Comparison of ENCODE assay signal across 24 mouse cellular contexts in the genomic region with DNA sequence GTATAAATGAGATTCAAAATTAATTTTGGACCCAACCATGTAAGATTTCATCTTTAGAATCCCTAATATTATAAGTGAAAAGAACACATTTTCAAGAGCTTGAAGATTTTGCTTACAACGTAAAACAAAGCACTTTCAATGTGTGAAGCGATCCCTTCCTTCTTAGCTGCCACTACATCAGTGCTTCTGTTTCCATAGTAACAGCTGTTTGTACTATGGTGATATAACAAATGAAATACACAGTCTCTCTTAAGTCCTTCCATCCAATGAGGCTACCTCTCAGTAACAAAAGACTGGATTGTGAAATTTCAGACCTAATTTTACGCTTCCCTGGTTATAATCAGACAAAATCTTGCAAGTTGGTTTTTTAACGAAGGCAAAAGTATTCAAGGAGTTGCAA.
DNase-seq lines count a peak whose midpoint lies in the region; ATAC-seq and TF ChIP-seq lines count a peak whose summit lies in the region.
"Had no signal": no experiment of that assay in that cellular context is flagged by ENCODE, and none has a peak within 500 bp of the region (broad histone marks: within the 10 kb centered on the region; RNA-seq: fewer than 3 reads in every experiment).

No protein-coding gene starts in this region.

- WGBS in lung, embryonic 14.5 days = 58% methylated on average over 4 of the region's 4 CpGs
- WGBS in midbrain, embryonic 15.5 days = 28% methylated on average over 4 of the region's 4 CpGs

- H3K4me3 ChIP-seq in lung, embryonic 14.5 days (ENCODE audit: low read depth, low read length) = no peak overlapping the region
- no peak overlapping the region for H3K4me3 ChIP-seq in midbrain, embryonic 15.5 days
- H3K4me3 ChIP-seq: embryonic facial prominence, embryonic 12.5 days; erythroblast, embryonic 14.5 days; heart, embryonic 15.5 days; limb, embryonic 12.5 days; myocyte; stomach, embryonic 15.5 days had no signal

- TF ChIP-seq POLR2A in brain, embryonic 14.5 days (IDR thresholded peaks at IDR 0.05; ENCODE audit: borderline replicate concordance, extremely low read depth, insufficient read depth, insufficient read length, poor library complexity, severe bottlenecking) = no peak

- no peak for TF ChIP-seq CTCF in lung, embryonic 14.5 days (IDR thresholded peaks at IDR 0.05; ENCODE audit: low read depth)
- TF ChIP-seq CTCF in brain, embryonic 14.5 days (IDR thresholded peaks at IDR 0.05; ENCODE audit: borderline replicate concordance, extremely low read depth, insufficient read depth, insufficient read length) = no peak

- DNase-seq in frontal cortex, postnatal 36 days (ENCODE audit: low spot score in 2 of 2) = no peak
- DNase-seq in lung, embryonic 14.5 days = peak; percentile 27
- no peak for DNase-seq in lung, postnatal 25 days (ENCODE audit: low spot score)
- peak; percentile 78 for DNase-seq in brain, embryonic 14.5 days (ENCODE audit: low read depth)
- no peak for DNase-seq in adipocyte (ENCODE audit: low spot score)
- DNase-seq: adrenal gland, postnatal 10 days; cerebellum, adult 18-20 months; cerebellum, postnatal 36 days; gastrocnemius, postnatal 36 days; heart, postnatal 4 days; lung, postnatal 10 days; thymus, adult 2 months had no signal

- ATAC-seq in frontal cortex, adult (ENCODE audit: low TSS enrichment) = 0 out of 2 replicates have a peak, but pooled peaks have one; percentile 59
- no peak for ATAC-seq in lung, embryonic 14.5 days (ENCODE audit: insufficient read depth)
- peak; percentile 96 for ATAC-seq in midbrain, embryonic 15.5 days (replicated peaks)
- no peak for ATAC-seq in megakaryocyte progenitor cell, adult 5-6 weeks (replicated peaks; ENCODE audit: poor library complexity)
- ATAC-seq: intestine, embryonic 16.5 days; Patski had no signal

- no peaks in the 10 kb centered on the region for H3K36me3 ChIP-seq in lung, embryonic 14.5 days (ENCODE audit: insufficient read depth)
- H3K36me3 ChIP-seq in midbrain, embryonic 15.5 days (replicated peaks) = no peaks in the 10 kb centered on the region
- H3K36me3 ChIP-seq: embryonic facial prominence, embryonic 12.5 days; heart, embryonic 15.5 days; limb, embryonic 12.5 days; stomach, embryonic 15.5 days had no signal

- no peaks in the 10 kb centered on the region for H3K4me1 ChIP-seq in lung, embryonic 14.5 days (ENCODE audit: insufficient read depth)
- no peaks in the 10 kb centered on the region for H3K4me1 ChIP-seq in midbrain, embryonic 15.5 days
- H3K4me1 ChIP-seq: embryonic facial prominence, embryonic 12.5 days; stomach, embryonic 15.5 days had no signal

- H3K27me3 ChIP-seq in lung, embryonic 14.5 days (ENCODE audit: insufficient read depth, low read length) = no peaks in the 10 kb centered on the region
- no peaks in the 10 kb centered on the region for H3K27me3 ChIP-seq in midbrain, embryonic 15.5 days (replicated peaks)
- H3K27me3 ChIP-seq: embryonic facial prominence, embryonic 12.5 days; heart, embryonic 15.5 days; limb, embryonic 12.5 days; Patski; stomach, embryonic 15.5 days had no signal

- no peak overlapping the region for H3K4me2 ChIP-seq in lung, embryonic 14.5 days
- H3K4me2 ChIP-seq in midbrain, embryonic 15.5 days = no peak overlapping the region
- H3K4me2 ChIP-seq: embryonic facial prominence, embryonic 12.5 days; heart, embryonic 15.5 days; limb, embryonic 12.5 days; stomach, embryonic 15.5 days had no signal

- no peak overlapping the region for H3K9ac ChIP-seq in lung, embryonic 14.5 days
- H3K9ac ChIP-seq in midbrain, embryonic 15.5 days = no peak overlapping the region
- H3K9ac ChIP-seq: embryonic facial prominence, embryonic 12.5 days; heart, embryonic 15.5 days; limb, embryonic 12.5 days; liver, embryonic 14.5 days; stomach, embryonic 15.5 days had no signal

- no peak overlapping the region for H3K27ac ChIP-seq in lung, embryonic 14.5 days (ENCODE audit: low read depth)
- peak overlapping the region; percentile 42; the same call in 1 of the 2 replicates for H3K27ac ChIP-seq in midbrain, embryonic 15.5 days
- H3K27ac ChIP-seq: embryonic facial prominence, embryonic 12.5 days; heart, embryonic 15.5 days; limb, embryonic 12.5 days; liver, embryonic 14.5 days; stomach, embryonic 15.5 days had no signal

- no peaks in the 10 kb centered on the region for H3K9me3 ChIP-seq in lung, embryonic 14.5 days (ENCODE audit: low read depth, low read length)
- H3K9me3 ChIP-seq in midbrain, embryonic 15.5 days = no peaks in the 10 kb centered on the region
- H3K9me3 ChIP-seq: embryonic facial prominence, embryonic 12.5 days; heart, embryonic 15.5 days; limb, embryonic 12.5 days; stomach, embryonic 15.5 days had no signal

Comparison
In these comparisons a context has a peak if more than half of its experiments do, and no peak if none do; other contexts are left out.
1. DNase-seq: peak in lung, embryonic 14.5 days (single experiment) and brain, embryonic 14.5 days (single experiment); none in frontal cortex, postnatal 36 days (0 of 2), lung, postnatal 25 days (single experiment) and adipocyte (single experiment).
2. ATAC-seq: peak in frontal cortex, adult (single experiment) and midbrain, embryonic 15.5 days (single experiment); none in lung, embryonic 14.5 days (single experiment) and megakaryocyte progenitor cell, adult 5-6 weeks (single experiment).